Mouse (Mus musculus) midbrain, embryonic 13.5 days (tissue): ENCODE data around the gene Serpina3f. TPM values are rescaled to one million over a fixed set of nuclear protein-coding genes. Genes with fewer than 3 reads are reported as not detected.

Source experiments
- ATAC-seq: fragments of 200-750 bp; cut with Nextera tagmentation; 2 replicates; pipeline ENCODE4 v1.8.0; 2017; ENCODE audit warnings: mild to moderate bottlenecking, moderate TSS enrichment, moderate library complexity
- H3K27ac ChIP-seq: fragments of 300-500 bp; sonication (generic); 2 replicates; pipeline ENCODE4 v1.5.1; 2015; ENCODE audit warnings: inconsistent platforms, mild to moderate bottlenecking, moderate library complexity
- H3K27me3 ChIP-seq: fragments of 300-500 bp; sonication (generic); 2 replicates; pipeline ENCODE4 v1.6.1; 2015; ENCODE audit warnings: mild to moderate bottlenecking, inconsistent platforms
- H3K36me3 ChIP-seq: fragments of 300-500 bp; sonication (generic); 2 replicates; pipeline ENCODE4 v1.6.1; 2015; ENCODE audit warnings: mild to moderate bottlenecking, inconsistent platforms
- H3K4me1 ChIP-seq: fragments of 300-500 bp; sonication (generic); replicated peaks from 2 replicates; pipeline ENCODE4 v1.6.1; 2015; ENCODE audit warnings: inconsistent platforms
- H3K4me2 ChIP-seq: fragments of 300-500 bp; sonication (generic); replicated peaks from 2 replicates; pipeline ENCODE4 v1.6.1; 2015; ENCODE audit warnings: moderate library complexity, mild to moderate bottlenecking, inconsistent platforms
- H3K4me3 ChIP-seq: fragments of 300-500 bp; sonication (generic); replicated peaks from 2 replicates; pipeline ENCODE4 v1.5.1; 2015; ENCODE audit warnings: mild to moderate bottlenecking, inconsistent platforms
- H3K9ac ChIP-seq: fragments of 300-500 bp; sonication (generic); replicated peaks from 2 replicates; pipeline ENCODE4 v1.6.1; 2015; ENCODE audit warnings: mild to moderate bottlenecking, inconsistent platforms
- H3K9me3 ChIP-seq: fragments of 300-500 bp; sonication (generic); 2 replicates; pipeline ENCODE4 v1.6.1; 2016; ENCODE audit warnings: mild to moderate bottlenecking, inconsistent platforms
- WGBS: fragments of 180-500 bp; shearing (Covaris S2); methylation state at CpG from one replicate; pipeline ENCODE4 v1.1.7; 2015; 5-methylcytosine and 5-hydroxymethylcytosine counted together
- polyA plus RNA-seq: library from polyadenylated mRNA; unstranded; fragments of >200 nt; fragmentation: Nextera tagmentation; extraction: Ambion mirVana; gene quantifications from 2 replicates; pipeline ENCODE4 v1.2.1, GENCODE M21; 2015

Serpina3f gene
- polyA plus RNA-seq, 1 experiment from 2014 or later = 0.07 TPM

DNA sequence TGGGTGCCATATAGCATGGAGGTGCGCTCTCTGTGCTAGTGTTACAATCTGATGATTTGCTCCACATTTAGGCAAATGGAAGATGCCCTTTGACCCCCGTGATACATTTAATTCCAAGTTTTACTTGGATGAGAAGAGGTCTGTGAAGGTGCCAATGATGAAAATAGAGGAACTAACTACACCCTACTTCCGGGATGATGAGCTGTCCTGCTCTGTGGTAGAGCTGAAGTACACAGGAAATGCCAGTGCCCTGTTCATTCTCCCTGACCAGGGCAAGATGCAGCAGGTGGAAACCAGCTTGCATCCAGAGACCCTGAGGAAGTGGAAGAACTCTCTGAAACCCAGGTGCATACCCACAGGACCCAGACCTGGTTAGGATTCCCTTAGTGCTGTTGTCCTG lies 52.0 kb downstream of the Serpina3f start:
- Histone ChIP-seq H3K4me3 (no peak overlapping the region), H3K9me3 (no peaks in the 10 kb centered on the region), H3K27ac (no peak overlapping the region), H3K4me1 (0 out of 2 replicates have a peak, but pooled peaks cover 4% of the 10 kb centered on the region), H3K27me3 (no peaks in the 10 kb centered on the region), H3K4me2 (no peak overlapping the region), H3K36me3 (no peaks in the 10 kb centered on the region), H3K9ac (no peak overlapping the region)
- WGBS = 85% methylated on average over 3 of the region's 3 CpGs
- ATAC-seq = no peak

Other genes with a start within 250 kb of the Serpina3f start
- not detected in 2 replicates for gene Serpina11, start 224.6 kb upstream of the Serpina3f start, polyA plus RNA-seq
- not detected in 2 replicates for gene Serpina9, start 200.8 kb upstream of the Serpina3f start, polyA plus RNA-seq
- gene Serpina12, start 170.1 kb upstream of the Serpina3f start, polyA plus RNA-seq = not detected in 2 replicates
- gene Serpina5, start 113.4 kb upstream of the Serpina3f start, polyA plus RNA-seq = not detected in 2 replicates
- not detected in 2 replicates for gene Serpina3a, start 101.8 kb upstream of the Serpina3f start, polyA plus RNA-seq
- not detected in 2 replicates for gene Serpina3b, start 86.5 kb upstream of the Serpina3f start, polyA plus RNA-seq
- gene Serpina3c, start 60.7 kb upstream of the Serpina3f start, polyA plus RNA-seq = not detected in 2 replicates
- 0.26 and 0.36 TPM in 2 replicates for gene Serpina3g, start 21.7 kb downstream of the Serpina3f start, polyA plus RNA-seq
- gene Serpina3i, start 48.6 kb downstream of the Serpina3f start, polyA plus RNA-seq = not detected in 2 replicates
- gene Serpina3j, start 100.0 kb downstream of the Serpina3f start, polyA plus RNA-seq = not detected in 2 replicates
- not detected in 2 replicates for gene Serpina3k, start 123.9 kb downstream of the Serpina3f start, polyA plus RNA-seq
- not detected in 2 replicates for gene Serpina3m, start 123.9 kb downstream of the Serpina3f start, polyA plus RNA-seq
- not detected in 2 replicates for gene Serpina3n, start 192.2 kb downstream of the Serpina3f start, polyA plus RNA-seq